Mouse (Mus musculus): ENCODE measurements around the gene Rex1bd. TPM values are rescaled to one million over a fixed set of nuclear protein-coding genes. Genes with fewer than 3 reads are reported as not detected.

Gene Rex1bd
- polyA plus RNA-seq (2015; fragmentation: Nextera tagmentation; extraction: Ambion mirVana), result 149 and 157 TPM in 2 replicates

- Histone ChIP-seq H3K27me3 (replicated peaks; ENCODE audit: control insufficient read depth, insufficient read depth, low read length) (peaks cover 22% of the 10 kb centered on the region), H3K4me2 (ENCODE audit: low read length) (peak within 1 kb of the TSS; percentile 95), H3K4me1 (replicated peaks; ENCODE audit: control insufficient read depth, insufficient read depth, low read length) (peaks cover 45% of the 10 kb centered on the region), H3K36me3 (ENCODE audit: control insufficient read depth, insufficient read depth) (peaks cover 9% of the 10 kb centered on the region), H3K27ac (ENCODE audit: low read length) (peak within 1 kb of the TSS; percentile 94), H3K9me3 (ENCODE audit: control insufficient read depth, low read length) (no peaks in the 10 kb centered on the region), H3K9ac (replicated peaks; ENCODE audit: low read depth, low read length) (peak within 1 kb of the TSS; percentile 95), H3K4me3 (replicated peaks; ENCODE audit: low read length) (peak within 1 kb of the TSS; percentile 78)
- ATAC-seq, result peak; percentile 84
- WGBS, result 2% methylated on average over 36 of the region's 40 CpGs
Measured at GRCm38 (mm10) chr8:70506328-70507026, at the start of gene Rex1bd. TSS of gene Rex1bd (minus strand) at chr8:70506752.

GRCm38 (mm10) chr8:70555079-70555747 lies 48.7 kb upstream of the Rex1bd start:
- Histone ChIP-seq H3K4me2 (ENCODE audit: low read length) (no peak overlapping the region), H3K36me3 (ENCODE audit: control insufficient read depth, insufficient read depth) (no peaks in the 10 kb centered on the region), H3K4me1 (replicated peaks; ENCODE audit: control insufficient read depth, insufficient read depth, low read length) (peaks cover 10% of the 10 kb centered on the region), H3K9me3 (ENCODE audit: control insufficient read depth, low read length) (no peaks in the 10 kb centered on the region), H3K27me3 (replicated peaks; ENCODE audit: control insufficient read depth, insufficient read depth, low read length) (no peaks in the 10 kb centered on the region), H3K9ac (replicated peaks; ENCODE audit: low read depth, low read length) (no peak overlapping the region), H3K4me3 (replicated peaks; ENCODE audit: low read length) (no peak overlapping the region), H3K27ac (ENCODE audit: low read length) (no peak overlapping the region)
- ATAC-seq, result no peak
- 94% methylated on average over 4 of the region's 4 CpGs for WGBS

- Histone ChIP-seq H3K36me3 (ENCODE audit: control insufficient read depth, insufficient read depth) (no peaks in the 10 kb centered on the region), H3K9ac (replicated peaks; ENCODE audit: low read depth, low read length) (no peak overlapping the region), H3K27me3 (replicated peaks; ENCODE audit: control insufficient read depth, insufficient read depth, low read length) (no peaks in the 10 kb centered on the region), H3K4me2 (ENCODE audit: low read length) (no peak overlapping the region), H3K27ac (ENCODE audit: low read length) (no peak overlapping the region), H3K4me3 (replicated peaks; ENCODE audit: low read length) (no peak overlapping the region), H3K9me3 (ENCODE audit: control insufficient read depth, low read length) (no peaks in the 10 kb centered on the region), H3K4me1 (replicated peaks; ENCODE audit: control insufficient read depth, insufficient read depth, low read length) (peaks cover 10% of the 10 kb centered on the region)
- 0 out of 2 replicates have a peak, but pooled peaks have one; percentile 20 for ATAC-seq
Measured at GRCm38 (mm10) chr8:70553740-70554139, 47.2 kb upstream of the Rex1bd start.

- no peak overlapping the region for H3K4me3 ChIP-seq (replicated peaks; ENCODE audit: low read length)
- no peaks in the 10 kb centered on the region for H3K27me3 ChIP-seq (replicated peaks; ENCODE audit: control insufficient read depth, insufficient read depth, low read length)
- no peak overlapping the region for H3K9ac ChIP-seq (replicated peaks; ENCODE audit: low read depth, low read length)
- H3K4me2 ChIP-seq (ENCODE audit: low read length), result no peak overlapping the region
- no peaks in the 10 kb centered on the region for H3K9me3 ChIP-seq (ENCODE audit: control insufficient read depth, low read length)
- no peak for ATAC-seq
- no peaks in the 10 kb centered on the region for H3K36me3 ChIP-seq (ENCODE audit: control insufficient read depth, insufficient read depth)
- no peak overlapping the region for H3K27ac ChIP-seq (ENCODE audit: low read length)
- 36% methylated on average over 1 of the region's 1 CpGs for WGBS
- peaks cover 10% of the 10 kb centered on the region for H3K4me1 ChIP-seq (replicated peaks; ENCODE audit: control insufficient read depth, insufficient read depth, low read length)
Measured at GRCm38 (mm10) chr8:70552836-70553235, 46.3 kb upstream of the Rex1bd start.

- WGBS, result 76% methylated on average over 3 of the region's 3 CpGs
Measured at GRCm38 (mm10) chr8:70551558-70552161, 45.1 kb upstream of the Rex1bd start.

GRCm38 (mm10) chr8:70549412-70550184 lies 43.0 kb upstream of the Rex1bd start:
- 94% methylated on average over 10 of the region's 10 CpGs for WGBS
- Histone ChIP-seq H3K9me3 (ENCODE audit: control insufficient read depth, low read length) (no peaks in the 10 kb centered on the region), H3K27ac (ENCODE audit: low read length) (no peak overlapping the region), H3K4me1 (replicated peaks; ENCODE audit: control insufficient read depth, insufficient read depth, low read length) (peaks cover 10% of the 10 kb centered on the region), H3K36me3 (ENCODE audit: control insufficient read depth, insufficient read depth) (no peaks in the 10 kb centered on the region), H3K9ac (replicated peaks; ENCODE audit: low read depth, low read length) (no peak overlapping the region), H3K4me2 (ENCODE audit: low read length) (no peak overlapping the region), H3K27me3 (replicated peaks; ENCODE audit: control insufficient read depth, insufficient read depth, low read length) (no peaks in the 10 kb centered on the region), H3K4me3 (replicated peaks; ENCODE audit: low read length) (no peak overlapping the region)
- ATAC-seq, result no peak

More at GRCm38 (mm10) chr8:70551558-70552161, 45.1 kb upstream of the Rex1bd start:
- H3K27ac ChIP-seq (ENCODE audit: low read length), result no peak overlapping the region
- no peak for ATAC-seq
- H3K9me3 ChIP-seq (ENCODE audit: control insufficient read depth, low read length), result no peaks in the 10 kb centered on the region
- H3K9ac ChIP-seq (replicated peaks; ENCODE audit: low read depth, low read length), result no peak overlapping the region
- H3K4me1 ChIP-seq (replicated peaks; ENCODE audit: control insufficient read depth, insufficient read depth, low read length), result peaks cover 10% of the 10 kb centered on the region
- H3K4me2 ChIP-seq (ENCODE audit: low read length), result no peak overlapping the region
- no peak overlapping the region for H3K4me3 ChIP-seq (replicated peaks; ENCODE audit: low read length)
- no peaks in the 10 kb centered on the region for H3K27me3 ChIP-seq (replicated peaks; ENCODE audit: control insufficient read depth, insufficient read depth, low read length)
- H3K36me3 ChIP-seq (ENCODE audit: control insufficient read depth, insufficient read depth), result no peaks in the 10 kb centered on the region

- WGBS, result 88% methylated on average over 6 of the region's 6 CpGs
- Histone ChIP-seq H3K9ac (replicated peaks; ENCODE audit: low read depth, low read length) (no peak overlapping the region), H3K4me1 (replicated peaks; ENCODE audit: control insufficient read depth, insufficient read depth, low read length) (no peaks in the 10 kb centered on the region), H3K27me3 (replicated peaks; ENCODE audit: control insufficient read depth, insufficient read depth, low read length) (no peaks in the 10 kb centered on the region), H3K27ac (ENCODE audit: low read length) (no peak overlapping the region), H3K4me2 (ENCODE audit: low read length) (no peak overlapping the region), H3K4me3 (replicated peaks; ENCODE audit: low read length) (no peak overlapping the region), H3K9me3 (ENCODE audit: control insufficient read depth, low read length) (no peaks in the 10 kb centered on the region), H3K36me3 (ENCODE audit: control insufficient read depth, insufficient read depth) (no peaks in the 10 kb centered on the region)
- ATAC-seq, result no peak
Measured at GRCm38 (mm10) chr8:70547762-70548161, 41.2 kb upstream of the Rex1bd start.

GRCm38 (mm10) chr8:70546412-70546811 lies 39.9 kb upstream of the Rex1bd start:
- 90% methylated on average over 4 of the region's 4 CpGs for WGBS
- H3K4me1 ChIP-seq (replicated peaks; ENCODE audit: control insufficient read depth, insufficient read depth, low read length), result peaks cover 3% of the 10 kb centered on the region
- no peak overlapping the region for H3K27ac ChIP-seq (ENCODE audit: low read length)
- no peak for ATAC-seq
- H3K27me3 ChIP-seq (replicated peaks; ENCODE audit: control insufficient read depth, insufficient read depth, low read length), result no peaks in the 10 kb centered on the region
- no peaks in the 10 kb centered on the region for H3K36me3 ChIP-seq (ENCODE audit: control insufficient read depth, insufficient read depth)
- no peak overlapping the region for H3K4me2 ChIP-seq (ENCODE audit: low read length)
- H3K4me3 ChIP-seq (replicated peaks; ENCODE audit: low read length), result no peak overlapping the region
- no peaks in the 10 kb centered on the region for H3K9me3 ChIP-seq (ENCODE audit: control insufficient read depth, low read length)
- no peak overlapping the region for H3K9ac ChIP-seq (replicated peaks; ENCODE audit: low read depth, low read length)

GRCm38 (mm10) chr8:70544200-70544687 lies 37.7 kb upstream of the Rex1bd start:
- H3K27ac ChIP-seq (ENCODE audit: low read length), result no peak overlapping the region
- H3K4me3 ChIP-seq (replicated peaks; ENCODE audit: low read length), result no peak overlapping the region
- no peaks in the 10 kb centered on the region for H3K36me3 ChIP-seq (ENCODE audit: control insufficient read depth, insufficient read depth)
- H3K9ac ChIP-seq (replicated peaks; ENCODE audit: low read depth, low read length), result no peak overlapping the region
- no peak for ATAC-seq
- whole genome bisulfite sequencing, result 82% methylated on average over 6 of the region's 6 CpGs
- H3K4me2 ChIP-seq (ENCODE audit: low read length), result no peak overlapping the region
- no peaks in the 10 kb centered on the region for H3K27me3 ChIP-seq (replicated peaks; ENCODE audit: control insufficient read depth, insufficient read depth, low read length)
- no peaks in the 10 kb centered on the region for H3K9me3 ChIP-seq (ENCODE audit: control insufficient read depth, low read length)
- H3K4me1 ChIP-seq (replicated peaks; ENCODE audit: control insufficient read depth, insufficient read depth, low read length), result peaks cover 18% of the 10 kb centered on the region

Measured in forebrain, embryonic 16.5 days (tissue).